Mouse (Mus musculus) bone marrow macrophage, adult 2 months (primary cell): ENCODE data around the gene Sfxn5.

Experiments
- CTCF ChIP-seq: IDR thresholded peaks from 2 replicates; pipeline ENCODE4 v1.5.1; 2012; ENCODE audit warnings: low read depth, mild to moderate bottlenecking, low read length, moderate library complexity
- POLR2A ChIP-seq: IDR thresholded peaks from 2 replicates; pipeline ENCODE4 v1.6.1; 2012; ENCODE audit warnings: mild to moderate bottlenecking, low read depth, low read length, borderline replicate concordance

GRCm38 (mm10) chr6:85253275-85253674 lies 79.9 kb downstream of the Sfxn5 start:
- no peak; the same call in 1 of the 2 replicates for TF ChIP-seq CTCF
- no peak for TF ChIP-seq POLR2A
